Mouse (Mus musculus): ENCODE measurements around the gene Il9.

DNA sequence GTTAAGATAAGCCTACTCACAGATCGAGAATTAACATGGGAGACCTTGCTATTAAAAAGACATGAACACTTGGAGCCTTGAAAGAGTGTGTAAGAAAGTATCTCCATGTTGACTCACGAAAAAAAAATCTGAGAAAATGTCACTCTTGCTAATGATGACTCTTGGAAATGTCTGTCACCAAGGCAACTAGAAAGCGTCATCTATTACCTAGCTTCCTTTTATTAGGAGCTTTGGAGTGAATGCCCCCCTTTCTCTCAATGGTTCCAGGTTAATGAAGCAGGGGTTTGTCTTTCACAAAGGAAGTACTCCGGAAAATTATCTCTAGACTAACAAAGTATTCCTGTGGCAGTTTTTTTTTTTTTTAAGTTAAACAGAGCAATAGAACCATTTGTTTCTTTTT lies 34.3 kb upstream of the Il9 start:
- TF ChIP-seq CTCF (IDR thresholded peaks at IDR 0.05; ENCODE audit: control insufficient read depth, insufficient read depth, insufficient read length) (no peak), MAX (IDR thresholded peaks at IDR 0.05) (no peak), USF1 (IDR thresholded peaks at IDR 0.05; ENCODE audit: low read depth) (no peak)
